Mouse (Mus musculus) neutrophil, adult 5-6 weeks (primary cell): ENCODE results near the gene Thsd4. TPM values are rescaled to one million over a fixed set of nuclear protein-coding genes. Genes with fewer than 3 reads are reported as not detected.

ENCODE experiments used
- ATAC-seq: fragments of 151-379, 151-347 bp; 2 replicates; pipeline ENCODE4 v1.8.0; 2017; ENCODE audit warnings: mild to moderate bottlenecking, moderate TSS enrichment; ENCODE audit not compliant: insufficient number of reproducible peaks, poor library complexity, low FRiP score, severe bottlenecking; ENCODE audit errors: extremely low read depth
- total RNA-seq: library from RNA; stranded (forward); fragments of 200-1000 nt; gene quantifications from 2 replicates; pipeline ENCODE4 v1.2.3, GENCODE M21; 2017

The Thsd4 gene
- total RNA-seq, 1 experiment from 2014 or later = 0.12 TPM

GRCm38 (mm10) chr9:60460010-60460982 lies 61.5 kb downstream of the Thsd4 start:
- ATAC-seq = no peak

- ATAC-seq = no peak
These were observed 63.3 kb downstream of the Thsd4 start for GRCm38 (mm10) chr9:60458468-60458962.

- no peak for ATAC-seq
These were observed 64.3 kb downstream of the Thsd4 start for GRCm38 (mm10) chr9:60457359-60458210.

- no peak for ATAC-seq
These were observed 65.2 kb downstream of the Thsd4 start for GRCm38 (mm10) chr9:60456651-60457050.

- ATAC-seq = no peak
These were observed 67.3 kb downstream of the Thsd4 start for GRCm38 (mm10) chr9:60454406-60455076.

GRCm38 (mm10) chr9:60449498-60449897 lies 72.3 kb downstream of the Thsd4 start:
- ATAC-seq = no peak

- ATAC-seq = no peak
These were observed 76.0 kb downstream of the Thsd4 start for GRCm38 (mm10) chr9:60445821-60446220.

GRCm38 (mm10) chr9:60441274-60441902 lies 80.5 kb downstream of the Thsd4 start:
- ATAC-seq = no peak

- ATAC-seq = no peak
These were observed 81.3 kb downstream of the Thsd4 start for GRCm38 (mm10) chr9:60440506-60440905.

- no peak for ATAC-seq
These were observed 85.6 kb downstream of the Thsd4 start for GRCm38 (mm10) chr9:60436246-60436645.

GRCm38 (mm10) chr9:60434093-60434492 lies 87.8 kb downstream of the Thsd4 start:
- ATAC-seq = no peak

- ATAC-seq = no peak
These were observed 89.9 kb downstream of the Thsd4 start for GRCm38 (mm10) chr9:60431924-60432323.

- no peak for ATAC-seq
These were observed 91.8 kb downstream of the Thsd4 start for GRCm38 (mm10) chr9:60430017-60430416.

- ATAC-seq = no peak
These were observed 107.6 kb downstream of the Thsd4 start for GRCm38 (mm10) chr9:60414076-60414755.

GRCm38 (mm10) chr9:60410872-60411635 lies 110.8 kb downstream of the Thsd4 start:
- no peak for ATAC-seq

- no peak for ATAC-seq
These were observed 114.5 kb downstream of the Thsd4 start for GRCm38 (mm10) chr9:60407374-60407773.

GRCm38 (mm10) chr9:60405777-60406176 lies 116.1 kb downstream of the Thsd4 start:
- no peak for ATAC-seq
